Mouse (Mus musculus) gastrocnemius, postnatal 4 days (tissue): ENCODE measurements at regions not wholly inside any gene's neighbourhood (a gene's known extent, or its start where the extent isn't known, plus 50 kb on each side); places are given as distances from the start of the nearest gene placed in this dataset.
A peak's percentile ranks its signal among the peaks of the same experiment; 100 is the strongest.

Source experiments
- DNase-seq, 2 experiments: peaks; one replicate each; pipeline ENCODE4 v3.0.0; 2021 to 2022; ENCODE audit warnings: low spot score in 2 of 2, mixed read lengths in 2 of 2

GRCm38 (mm10) chr6:36058206-36058605 is 329.7 kb upstream of the Chrm2 start:
- DNase-seq = no peak

DNA sequence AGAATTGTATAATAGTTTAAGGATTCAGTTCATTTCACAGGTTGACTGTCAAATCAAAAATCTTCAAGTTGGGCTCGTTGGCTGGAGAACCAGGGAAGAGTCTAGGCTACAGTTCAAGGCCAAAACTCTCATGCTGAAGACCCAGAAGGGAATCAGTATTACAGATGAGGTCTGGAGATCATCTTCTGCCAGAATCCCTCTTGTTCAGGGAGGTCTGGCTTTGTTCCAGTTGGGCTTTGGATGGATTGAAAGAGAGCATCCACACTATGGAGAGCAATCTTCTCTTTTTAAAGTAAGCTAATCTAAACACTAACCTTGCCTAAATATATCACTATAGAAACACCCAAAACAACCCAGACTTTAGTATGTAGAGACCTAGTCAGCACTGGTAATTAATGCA is 327.5 kb upstream of the Chrm2 start:
- DNase-seq = peak in 1 of 2 experiments; percentile 15

GRCm38 (mm10) chr6:36064919-36065318 is 323.0 kb upstream of the Chrm2 start:
- no peak for DNase-seq

DNA sequence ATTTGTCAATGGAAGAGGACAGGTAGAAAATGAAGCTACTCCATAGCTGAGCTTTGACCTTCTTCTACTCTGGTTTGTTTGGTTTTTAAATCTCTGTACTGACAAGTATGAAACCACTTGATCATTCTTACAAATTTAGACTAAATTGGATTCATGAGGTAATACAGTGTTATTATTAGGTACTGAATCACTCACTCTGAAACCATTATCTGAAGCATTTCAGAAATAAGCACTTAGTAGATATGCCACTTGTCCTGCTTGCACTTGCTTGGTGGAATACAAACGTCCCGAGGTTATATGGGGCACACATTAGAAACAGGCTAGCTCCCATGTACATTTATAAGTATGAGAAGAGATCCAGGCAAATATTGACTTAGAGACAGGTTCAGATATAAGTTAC is 319.2 kb upstream of the Chrm2 start:
- no peak for DNase-seq

GRCm38 (mm10) chr6:36079559-36079958 is 308.3 kb upstream of the Chrm2 start:
- no peak for DNase-seq

GRCm38 (mm10) chr6:36093584-36093983 is 294.3 kb upstream of the Chrm2 start:
- DNase-seq = no peak

DNA sequence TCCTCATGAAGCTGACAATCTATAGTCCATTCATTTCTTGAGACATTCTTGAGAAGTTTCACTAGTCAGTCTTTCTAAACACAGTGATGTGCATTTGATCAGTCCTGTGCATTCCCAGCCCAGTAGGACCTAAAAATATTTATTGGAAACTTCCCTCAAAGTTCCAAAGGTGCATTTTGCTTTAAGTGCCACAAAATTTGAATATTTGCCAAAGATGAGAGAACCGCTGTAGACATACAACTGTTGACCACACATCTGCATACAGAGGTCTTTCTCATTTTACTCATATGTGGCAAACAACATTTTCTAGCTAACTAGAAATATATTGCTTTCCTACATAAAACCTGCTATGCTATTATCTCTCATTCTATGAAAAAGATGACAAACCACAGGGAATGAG is 293.8 kb upstream of the Chrm2 start:
- no peak for DNase-seq

GRCm38 (mm10) chr6:36097391-36097790 is 290.5 kb upstream of the Chrm2 start:
- no peak for DNase-seq

DNA sequence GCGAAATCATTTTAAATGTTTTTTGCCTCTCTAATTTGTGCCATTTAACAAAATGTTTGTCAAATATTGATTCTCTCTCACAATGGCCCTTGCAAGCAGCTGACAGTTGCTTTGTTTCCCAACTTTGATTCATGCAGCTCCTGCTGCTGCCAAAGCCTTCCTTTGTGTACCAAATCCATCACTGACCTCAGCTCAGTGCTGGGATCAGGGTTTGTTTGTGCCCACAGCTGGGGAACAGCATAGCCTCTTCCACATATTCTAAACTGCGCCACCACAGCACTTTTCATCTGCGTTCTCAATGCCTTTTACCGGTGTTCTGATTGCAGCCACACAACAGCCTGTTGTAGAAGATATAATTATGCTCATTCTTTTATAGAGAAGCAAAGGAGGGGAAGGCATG is 289.7 kb upstream of the Chrm2 start:
- DNase-seq = no peak

- no peak for DNase-seq
Observed at GRCm38 (mm10) chr6:36108830-36109229, 279.1 kb upstream of the Chrm2 start.

GRCm38 (mm10) chr6:36137223-36137622 is 250.7 kb upstream of the Chrm2 start:
- DNase-seq = no peak

GRCm38 (mm10) chr6:36147267-36147666 is 240.6 kb upstream of the Chrm2 start:
- no peak for DNase-seq

GRCm38 (mm10) chr6:36174514-36174913 is 213.4 kb upstream of the Chrm2 start:
- no peak for DNase-seq

GRCm38 (mm10) chr6:36175112-36175511 is 212.8 kb upstream of the Chrm2 start:
- no peak for DNase-seq

GRCm38 (mm10) chr6:36179895-36180294 is 208.0 kb upstream of the Chrm2 start:
- DNase-seq = no peak

GRCm38 (mm10) chr6:36182698-36183097 is 205.2 kb upstream of the Chrm2 start:
- DNase-seq = no peak

GRCm38 (mm10) chr6:36206666-36207065 is 181.2 kb upstream of the Chrm2 start:
- DNase-seq = no peak

GRCm38 (mm10) chr6:36221308-36221707 is 166.6 kb upstream of the Chrm2 start:
- DNase-seq = no peak

DNA sequence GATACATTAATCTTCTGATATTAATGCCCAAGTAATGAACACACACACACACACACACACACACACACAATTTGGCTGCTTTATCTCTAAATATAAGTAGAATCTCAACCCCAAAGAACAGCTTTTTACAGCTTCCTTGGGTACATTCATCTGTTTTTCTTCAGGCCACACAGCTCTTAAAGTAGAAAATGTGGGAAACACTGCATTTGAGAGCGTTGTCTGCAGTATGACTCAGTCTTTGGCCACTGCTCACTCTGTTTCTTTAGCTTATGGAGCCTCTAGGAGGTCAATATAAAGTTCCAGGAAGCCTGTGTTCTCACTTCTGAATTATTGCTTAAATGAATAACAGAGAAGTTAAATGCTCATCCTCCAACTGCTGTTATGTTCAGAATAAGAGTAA is 153.4 kb upstream of the Chrm2 start:
- DNase-seq = no peak

DNA sequence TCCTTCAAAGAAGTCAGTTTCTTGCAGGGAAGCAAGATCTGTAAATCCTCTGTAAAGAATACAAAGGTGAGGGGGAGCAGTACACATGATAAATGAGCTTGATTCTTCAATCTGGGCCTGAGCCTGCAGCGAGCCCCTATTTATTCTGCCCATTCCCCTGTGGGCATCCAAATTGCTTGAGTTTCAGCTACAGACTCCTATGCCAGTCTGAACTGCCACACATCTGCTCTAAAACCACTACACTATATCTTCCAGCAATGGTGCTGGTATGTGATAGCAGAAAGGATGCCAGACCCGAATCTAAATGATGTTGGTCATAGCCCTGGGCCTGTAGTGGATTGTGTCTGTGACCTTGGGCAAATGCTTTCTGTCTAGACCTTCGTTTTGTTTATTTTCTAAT is 140.9 kb upstream of the Chrm2 start:
- DNase-seq = no peak

DNA sequence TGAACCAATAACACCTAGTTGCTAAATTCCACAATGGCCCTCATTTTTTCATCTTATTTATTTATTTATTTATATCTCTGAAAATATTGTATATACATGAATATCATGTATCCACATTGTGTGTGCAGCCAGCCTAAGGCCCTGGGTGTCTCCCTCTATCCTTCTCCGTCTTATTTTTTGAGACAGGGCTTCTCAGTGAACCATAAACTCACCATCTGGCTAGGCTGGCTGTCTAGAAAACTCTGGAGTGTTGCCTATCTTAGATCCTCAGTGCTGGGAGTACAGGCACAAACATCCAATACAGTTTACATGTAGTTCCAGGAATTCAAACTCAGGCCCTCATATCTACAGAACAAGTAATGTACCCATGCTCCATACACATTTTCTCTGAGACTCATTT is 139.7 kb upstream of the Chrm2 start:
- DNase-seq = no peak

DNA sequence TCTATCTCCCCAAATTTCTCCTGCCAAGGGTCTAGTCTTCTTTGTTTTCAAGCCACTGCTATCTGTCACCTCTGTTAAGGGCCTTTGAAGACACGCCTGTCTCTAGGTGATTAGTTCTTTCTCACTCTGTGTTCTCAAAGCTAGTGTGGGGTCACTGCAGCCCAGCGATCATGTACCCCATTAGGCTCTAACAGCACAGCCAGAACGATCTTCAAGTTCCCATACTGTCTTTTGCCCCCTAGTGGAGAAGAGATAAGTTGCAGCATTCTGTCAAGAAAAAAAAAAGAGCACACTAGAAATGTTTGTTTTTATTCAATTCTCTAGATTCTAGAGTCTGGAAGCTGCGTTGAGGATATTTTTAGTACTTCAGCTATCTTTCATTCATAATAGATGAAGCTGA is 138.8 kb upstream of the Chrm2 start:
- no peak for DNase-seq

GRCm38 (mm10) chr6:36266717-36267402 is 121.0 kb upstream of the Chrm2 start:
- DNase-seq = no peak

DNA sequence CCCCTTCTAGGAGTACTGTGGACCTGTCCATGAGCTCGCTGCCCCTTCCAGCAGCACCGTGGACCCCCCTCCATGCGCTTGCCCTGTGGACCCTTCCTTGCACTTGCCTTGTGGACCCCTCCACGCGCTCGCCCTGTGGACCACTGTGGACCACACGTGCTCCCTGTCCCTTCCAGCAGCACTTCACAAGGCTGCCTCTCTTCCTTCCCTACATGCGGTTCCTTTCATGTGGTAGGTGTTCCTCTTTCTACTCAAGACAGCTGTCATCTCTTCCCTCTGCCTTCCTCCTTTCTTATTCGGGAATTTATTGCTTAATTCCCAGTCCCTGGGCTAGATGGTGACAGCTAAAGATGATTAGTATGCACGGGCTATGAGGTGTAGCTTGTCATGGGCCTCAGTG is 101.2 kb upstream of the Chrm2 start:
- no peak for DNase-seq
